Mouse (Mus musculus) embryo, embryonic 10 days (tissue): ENCODE results near the gene Il5.
"Not testable (repeated sequence)": the region's sequence is repeated elsewhere in the genome, so short reads cannot be mapped to it uniquely, and the experiment has no call there.

Source experiments
- DNase-seq: peaks from one replicate; pipeline ENCODE4 v3.0.0-alpha.2; 2015; ENCODE audit warnings: low spot score

The Il5 gene

GRCm38 (mm10) chr11:53742353-53742752, 21.8 kb downstream of the Il5 start:
- DNase-seq: peak; percentile 45

GRCm38 (mm10) chr11:53745260-53745659, 24.7 kb downstream of the Il5 start:
- no peak for DNase-seq

- no peak for DNase-seq
Measured at GRCm38 (mm10) chr11:53747985-53748384, 27.4 kb downstream of the Il5 start.

GRCm38 (mm10) chr11:53748614-53749013, 28.0 kb downstream of the Il5 start:
- no peak for DNase-seq

DNA sequence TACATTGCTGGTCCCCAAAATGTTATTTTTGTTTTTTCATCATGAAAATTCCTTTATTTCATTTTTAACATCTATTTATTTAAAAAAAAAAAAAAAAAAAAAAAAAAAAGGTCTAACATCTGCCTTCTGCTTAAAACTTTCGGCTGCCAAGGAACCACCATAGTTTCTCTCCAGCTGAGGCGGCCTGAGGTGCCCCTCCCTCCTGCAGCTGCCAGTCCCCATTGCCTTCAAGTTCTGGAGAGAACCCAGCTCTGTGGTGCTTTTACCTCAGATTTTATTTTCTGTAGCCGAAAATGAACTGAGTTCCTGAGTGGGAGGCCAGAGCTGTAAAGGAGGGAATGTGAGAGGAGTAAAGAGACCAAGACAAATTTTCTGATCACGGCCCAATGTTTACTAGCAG, 28.7 kb downstream of the Il5 start:
- no peak for DNase-seq

GRCm38 (mm10) chr11:53749716-53750352, 29.2 kb downstream of the Il5 start:
- DNase-seq: no peak

GRCm38 (mm10) chr11:53755011-53755595, 34.5 kb downstream of the Il5 start:
- DNase-seq: no peak

DNA sequence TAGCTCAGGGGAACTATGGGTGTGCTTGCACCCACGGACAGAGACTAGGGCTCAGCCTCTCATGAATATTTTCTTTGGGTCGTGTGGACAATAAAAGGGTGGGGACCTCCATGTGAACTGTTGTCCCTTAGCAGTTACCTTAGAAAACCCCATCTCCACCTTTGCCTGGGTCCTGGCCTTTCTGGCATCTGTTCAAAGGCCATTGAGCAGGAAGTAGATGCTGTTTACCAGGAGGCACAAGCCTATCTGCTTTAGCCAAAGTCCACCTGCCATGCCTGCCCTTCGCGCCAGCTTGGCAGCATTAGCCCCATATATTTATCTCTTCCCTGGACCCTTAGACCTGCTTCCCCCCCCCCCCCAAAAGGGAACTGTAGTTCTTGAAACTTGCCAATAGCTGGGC, 37.0 kb downstream of the Il5 start:
- no peak for DNase-seq

- DNase-seq: not testable (repeated sequence)
Measured at GRCm38 (mm10) chr11:53758033-53758432, 37.4 kb downstream of the Il5 start.

DNA sequence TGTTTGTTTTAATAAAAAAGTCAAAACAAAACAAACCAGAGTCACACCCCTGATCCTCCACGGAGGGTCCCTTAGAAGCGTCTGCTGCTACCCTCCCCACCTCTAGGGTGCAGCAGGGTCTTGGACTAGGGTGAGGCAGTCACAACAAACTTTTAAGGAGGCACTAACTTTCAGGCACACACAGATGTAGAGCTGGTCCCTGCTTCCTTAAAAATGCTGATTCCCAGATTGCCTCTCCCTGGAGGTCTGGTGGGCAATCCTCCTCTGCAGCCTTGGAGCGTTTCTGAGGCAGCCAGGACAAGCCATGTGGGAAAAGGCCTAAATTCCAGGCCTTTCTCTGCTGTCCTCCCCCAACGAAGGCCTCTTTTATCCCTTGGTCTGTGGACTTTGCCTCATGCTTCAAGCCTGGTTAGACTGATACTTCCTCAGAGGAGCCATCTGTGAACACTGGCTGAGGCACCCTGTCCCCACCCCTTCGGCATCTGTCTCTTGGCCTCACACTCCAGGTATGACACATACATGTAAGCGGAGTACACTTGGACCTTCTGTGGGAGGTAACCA, 38.3 kb downstream of the Il5 start:
- peak; percentile 43 for DNase-seq

- peak; percentile 38 for DNase-seq
Measured at GRCm38 (mm10) chr11:53759545-53760406, 39.2 kb downstream of the Il5 start.

- DNase-seq: no peak
Measured at GRCm38 (mm10) chr11:53761284-53761683, 40.7 kb downstream of the Il5 start.

DNA sequence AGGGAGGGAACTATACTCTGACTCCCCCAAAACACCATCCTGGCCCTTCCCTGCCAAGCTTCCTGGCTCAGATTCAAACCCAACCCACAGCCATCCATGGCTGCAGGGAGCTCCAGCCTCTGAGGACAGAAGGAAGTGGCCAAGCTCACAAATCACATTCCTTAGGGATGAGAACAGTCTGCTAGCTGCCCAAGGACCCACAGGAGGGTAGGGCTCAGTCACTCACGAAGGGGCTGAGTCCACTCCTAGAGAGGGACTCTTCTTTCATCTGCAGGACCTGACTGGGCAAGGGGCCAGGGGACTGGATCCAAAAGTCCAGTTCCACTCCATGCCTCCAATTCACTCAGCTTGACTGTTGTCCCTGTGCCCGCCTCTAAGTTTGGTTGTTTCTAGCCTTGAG, 41.2 kb downstream of the Il5 start:
- no peak for DNase-seq

DNA sequence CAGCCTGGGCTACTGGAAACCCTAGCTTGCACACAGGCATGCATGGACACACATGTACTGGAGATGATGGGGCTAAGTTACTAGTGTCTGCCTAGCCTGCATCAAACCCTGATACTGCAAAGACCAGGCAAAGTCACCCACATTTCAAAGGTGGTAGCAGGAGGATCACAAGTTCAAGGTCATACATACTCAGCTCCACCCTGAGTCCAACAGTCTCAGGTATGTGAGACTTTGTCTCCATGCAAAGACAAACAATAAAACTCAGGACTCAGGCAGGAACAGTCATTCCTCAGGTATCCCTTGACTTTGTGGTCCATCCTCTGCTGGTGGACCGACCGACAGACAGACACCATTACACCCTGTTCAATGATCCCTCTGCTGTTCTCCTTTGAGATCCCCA, 41.8 kb downstream of the Il5 start:
- DNase-seq: no peak

GRCm38 (mm10) chr11:53762827-53763495, 42.4 kb downstream of the Il5 start:
- DNase-seq: peak; percentile 52

- peak; percentile 64 for DNase-seq
Measured at GRCm38 (mm10) chr11:53763496-53764140, 43.0 kb downstream of the Il5 start.

GRCm38 (mm10) chr11:53764581-53764980, 44.0 kb downstream of the Il5 start:
- DNase-seq: no peak

GRCm38 (mm10) chr11:53768422-53769184, 48.0 kb downstream of the Il5 start:
- no peak for DNase-seq

DNA sequence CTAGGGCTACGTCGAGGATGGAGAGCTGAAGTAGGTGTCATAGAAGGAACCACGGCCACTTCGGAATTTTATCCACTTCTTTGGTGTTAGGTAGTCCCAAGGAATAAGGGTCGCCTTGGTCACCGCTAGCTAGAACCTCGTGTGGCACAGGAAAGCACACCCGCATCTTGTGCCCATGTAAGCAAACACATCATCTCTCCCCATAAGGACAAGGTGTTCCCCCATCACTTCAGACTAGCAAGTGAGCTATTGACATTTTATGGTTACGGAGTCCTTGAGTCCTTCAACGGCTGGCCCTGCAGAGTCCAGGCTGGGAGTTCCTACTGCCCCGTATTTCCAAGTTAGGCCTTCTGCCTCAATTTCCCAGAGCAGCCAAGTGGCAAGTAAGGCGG, 48.6 kb downstream of the Il5 start:
- no peak for DNase-seq

DNA sequence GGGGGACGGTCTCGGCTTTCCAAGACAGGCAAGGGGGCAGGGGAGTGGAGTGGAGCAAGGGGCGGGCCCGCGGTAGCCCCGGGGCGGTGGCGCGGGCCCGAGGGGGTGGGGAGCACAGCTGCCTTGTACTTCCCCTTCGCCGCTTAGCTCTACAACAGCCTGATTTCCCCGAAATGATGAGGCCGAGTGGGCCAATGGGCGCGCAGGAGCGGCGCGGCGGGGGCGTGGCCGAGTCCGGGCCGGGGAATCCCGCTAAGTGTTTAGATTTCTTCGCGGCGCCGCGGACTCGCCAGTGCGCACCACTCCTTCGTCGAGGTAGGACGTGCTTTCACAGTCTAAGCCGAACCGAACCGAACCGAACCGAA, 49.1 kb downstream of the Il5 start, which contains the start of gene Irf1:
TSS of gene Irf1 (plus strand) at position 255 of the 365 bp plus-strand sequence.
- peak; percentile 91 for DNase-seq
